ENCODE assay signal across 8 mouse cellular contexts in the genomic region with DNA sequence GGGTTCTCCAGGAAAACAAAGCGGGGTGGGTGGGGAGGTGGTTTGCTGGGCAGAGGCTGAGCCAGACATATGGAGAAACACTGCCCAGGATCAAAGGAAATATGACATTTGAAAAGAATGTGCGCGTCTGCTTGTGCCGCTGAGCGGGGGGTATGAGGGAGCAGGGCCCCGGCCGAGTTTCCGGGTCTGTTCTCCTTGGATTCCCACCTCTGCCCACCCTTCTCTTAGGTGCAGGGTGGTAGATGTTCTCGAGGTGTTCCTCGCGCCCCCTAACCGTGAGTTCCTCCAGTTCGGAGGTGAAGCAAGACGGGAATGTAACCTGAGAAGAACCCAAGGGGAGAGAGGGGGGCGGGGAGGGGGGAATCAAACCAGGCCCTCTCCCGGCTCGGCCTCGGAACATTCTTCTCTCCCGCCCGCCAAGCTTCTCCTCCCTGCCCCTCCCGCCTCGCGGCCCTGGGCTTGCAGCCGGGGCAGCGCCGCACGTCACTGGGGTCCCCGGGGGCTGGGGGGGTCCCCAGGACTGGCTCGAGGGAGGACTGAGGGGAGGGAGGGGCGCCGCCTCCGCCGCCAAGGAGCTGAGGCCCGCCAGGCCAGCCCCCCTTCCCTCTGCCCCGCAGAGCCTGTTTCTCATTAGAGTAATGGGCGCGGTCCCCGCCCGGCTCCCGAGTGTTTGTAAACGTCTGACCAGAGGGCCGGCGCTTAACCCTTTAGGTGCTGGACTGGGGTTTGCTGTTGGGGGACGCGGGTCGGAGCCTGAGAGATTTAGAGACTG. TPM values are rescaled to one million over a fixed set of nuclear protein-coding genes. Genes with fewer than 3 reads are reported as not detected.
DNase-seq lines count a peak whose midpoint lies in the region; ATAC-seq lines count a peak whose summit lies in the region.

A gene (plus strand): TSS at position 154 of the 772 bp plus-strand sequence.

- 0% methylated on average over 32 of the region's 46 CpGs for WGBS in hindbrain, embryonic 12.5 days
- WGBS in limb, embryonic 12.5 days: 0% methylated on average over 43 of the region's 46 CpGs
- 0% methylated on average over 36 of the region's 46 CpGs for WGBS in midbrain, embryonic 16.5 days

- no peaks in the 10 kb centered on the region for H3K36me3 ChIP-seq in hindbrain, embryonic 12.5 days
- peaks cover 19% of the 10 kb centered on the region for H3K36me3 ChIP-seq in limb, embryonic 12.5 days
- no peaks in the 10 kb centered on the region for H3K36me3 ChIP-seq in midbrain, embryonic 16.5 days (ENCODE audit: control insufficient read depth, insufficient read depth, low read length)

- peak within 1 kb of the TSS; percentile 92 for H3K27ac ChIP-seq in hindbrain, embryonic 12.5 days
- peak within 1 kb of the TSS; percentile 100 for H3K27ac ChIP-seq in limb, embryonic 12.5 days
- H3K27ac ChIP-seq in midbrain, embryonic 16.5 days (ENCODE audit: low read length): peak within 1 kb of the TSS; percentile 70

- peak within 1 kb of the TSS; percentile 77 for H3K9ac ChIP-seq in hindbrain, embryonic 12.5 days
- peak within 1 kb of the TSS; percentile 97 for H3K9ac ChIP-seq in limb, embryonic 12.5 days (replicated peaks)
- H3K9ac ChIP-seq in midbrain, embryonic 16.5 days (ENCODE audit: low read depth, low read length): peak within 1 kb of the TSS; percentile 83

- peak within 1 kb of the TSS; percentile 91 for H3K4me2 ChIP-seq in hindbrain, embryonic 12.5 days (replicated peaks)
- peak within 1 kb of the TSS; percentile 98 for H3K4me2 ChIP-seq in limb, embryonic 12.5 days
- peak within 1 kb of the TSS; percentile 89 for H3K4me2 ChIP-seq in midbrain, embryonic 16.5 days (ENCODE audit: low read length)

- H3K27me3 ChIP-seq in hindbrain, embryonic 12.5 days: peaks cover 18% of the 10 kb centered on the region
- no peaks in the 10 kb centered on the region for H3K27me3 ChIP-seq in limb, embryonic 12.5 days
- peaks cover 13% of the 10 kb centered on the region for H3K27me3 ChIP-seq in midbrain, embryonic 16.5 days (ENCODE audit: control insufficient read depth, insufficient read depth, low read depth, low read length)

- peak within 1 kb of the TSS; percentile 62 for H3K4me3 ChIP-seq in hindbrain, embryonic 12.5 days
- peak within 1 kb of the TSS; percentile 86 for H3K4me3 ChIP-seq in limb, embryonic 12.5 days (replicated peaks)
- H3K4me3 ChIP-seq in midbrain, embryonic 16.5 days (ENCODE audit: low read depth, low read length): peak within 1 kb of the TSS; percentile 52

- ATAC-seq in hindbrain, embryonic 12.5 days (ENCODE audit: low FRiP score): peak; percentile 84
- ATAC-seq in limb, embryonic 12.5 days (ENCODE audit: insufficient number of reproducible peaks, insufficient read depth, low FRiP score, low TSS enrichment, low read depth): peak; percentile 86
- ATAC-seq in midbrain, embryonic 16.5 days: peak; percentile 75

- no peaks in the 10 kb centered on the region for H3K9me3 ChIP-seq in hindbrain, embryonic 12.5 days (replicated peaks)
- H3K9me3 ChIP-seq in limb, embryonic 12.5 days: no peaks in the 10 kb centered on the region
- H3K9me3 ChIP-seq in midbrain, embryonic 16.5 days (replicated peaks; ENCODE audit: control insufficient read depth, low read length, poor library complexity, severe bottlenecking): no peaks in the 10 kb centered on the region

- H3K4me1 ChIP-seq in hindbrain, embryonic 12.5 days: peaks cover 39% of the 10 kb centered on the region
- peaks cover 31% of the 10 kb centered on the region for H3K4me1 ChIP-seq in limb, embryonic 12.5 days (replicated peaks)
- peaks cover 26% of the 10 kb centered on the region for H3K4me1 ChIP-seq in midbrain, embryonic 16.5 days (ENCODE audit: control insufficient read depth, insufficient read depth, low read length)

- DNase-seq in layer of hippocampus, adult 11-12 months (ENCODE audit: low spot score): peak; percentile 44
- no peak for DNase-seq in layer of hippocampus, adult 9-10 months (ENCODE audit: low spot score)
- peak; percentile 70 to 83 for DNase-seq in adrenal gland, postnatal 36 days
- DNase-seq in forelimb bud, embryonic 11.5 days (ENCODE audit: low read depth, low spot score): peak; percentile 97
- DNase-seq in thymus, postnatal 4 days: peak; percentile 46

RNA-seq across cellular contexts. Expression of the gene that starts here (rescaled TPM):
- 10 to 100 TPM; 19.2 to 26.0 TPM for total RNA-seq in adrenal gland, postnatal 36 days (2021)
- 42.4 and 45.2 TPM in 2 replicates for polyA plus RNA-seq in hindbrain, embryonic 12.5 days (2016; fragmentation: Nextera tagmentation; extraction: Ambion mirVana)
- 147 and 151 TPM in 2 replicates for polyA plus RNA-seq in limb, embryonic 12.5 days (2016; fragmentation: Nextera tagmentation; extraction: Ambion mirVana)
- 6.7 and 7.0 TPM in 2 replicates for polyA plus RNA-seq in midbrain, embryonic 16.5 days (2015; fragmentation: Nextera tagmentation; extraction: Ambion mirVana)
